Mouse (Mus musculus): Measurements from ENCODE around the gene Rab17.

DNA sequence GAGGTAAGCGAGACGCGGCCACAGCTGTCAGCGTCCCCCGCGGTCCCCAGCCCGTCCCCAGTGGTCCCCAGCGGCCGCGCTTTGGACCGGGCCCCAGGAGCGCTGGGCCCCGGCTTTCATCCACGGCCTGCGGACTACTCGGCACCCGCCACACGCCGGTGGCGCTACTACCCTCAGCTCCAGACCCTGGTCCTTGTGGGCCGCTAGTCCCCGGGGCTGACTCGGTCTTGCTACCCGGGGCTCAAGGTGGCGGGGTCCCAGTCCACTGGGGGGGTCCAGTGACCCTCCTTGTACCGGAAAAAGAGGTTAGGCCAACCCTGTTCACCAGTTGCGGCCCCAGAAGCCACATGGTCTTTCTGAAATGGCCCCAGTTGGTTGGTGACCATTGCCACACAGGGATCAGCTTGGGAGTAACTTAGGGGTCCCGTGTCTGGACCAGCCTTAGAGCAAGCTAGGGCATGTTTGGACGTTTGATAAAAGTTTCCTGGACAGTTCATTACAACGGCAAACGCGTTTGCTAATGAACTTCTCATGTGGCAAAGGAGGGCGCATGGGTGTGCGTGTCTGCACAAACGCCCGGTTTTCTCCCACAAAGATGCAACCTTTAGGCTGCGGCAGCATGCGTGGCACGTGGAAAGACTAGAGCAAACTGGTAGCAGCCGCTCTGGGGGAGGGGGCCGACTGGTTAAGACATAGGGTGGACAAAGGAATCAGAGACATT, 29.6 kb upstream of the Rab17 start:
- TF ChIP-seq POLR2A (IDR thresholded peaks at IDR 0.05; ENCODE audit: control insufficient read depth, low read depth, low read length) = no peak
- no peak for TF ChIP-seq CTCF (IDR thresholded peaks at IDR 0.05; ENCODE audit: control insufficient read depth, insufficient read depth, insufficient replicate concordance, low read depth, low read length)
